Mouse (Mus musculus) forelimb bud, embryonic 11.5 days (tissue): ENCODE data around the gene Ncs1.

ENCODE experiments used
- DNase-seq: peaks from one replicate; pipeline ENCODE4 v3.0.0-alpha.2; 2012; ENCODE audit warnings: low read depth, low spot score

Ncs1 gene

GRCm38 (mm10) chr2:31337706-31338330, 92.2 kb downstream of the Ncs1 start:
- no peak for DNase-seq

DNA sequence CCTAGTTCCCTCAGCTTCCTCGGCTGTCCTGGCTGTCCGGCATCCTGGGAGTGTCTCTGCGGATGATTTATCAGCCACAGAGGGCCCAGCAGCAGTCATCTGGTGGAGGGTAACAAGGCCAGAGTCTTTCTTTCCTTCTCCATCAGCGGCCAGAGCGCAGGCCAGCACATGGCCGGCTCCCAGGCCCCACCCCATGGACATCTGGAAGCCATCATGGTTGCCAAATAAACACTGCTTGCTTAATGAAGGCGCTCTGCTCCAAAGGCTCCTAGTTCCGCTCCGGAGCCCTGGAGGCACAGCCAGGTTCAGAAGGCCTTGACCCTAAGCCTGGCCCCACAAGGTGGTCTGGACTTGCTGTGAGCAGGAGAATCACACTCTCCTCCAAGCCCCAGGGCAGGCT, 94.2 kb downstream of the Ncs1 start:
- peak; percentile 84 for DNase-seq

DNA sequence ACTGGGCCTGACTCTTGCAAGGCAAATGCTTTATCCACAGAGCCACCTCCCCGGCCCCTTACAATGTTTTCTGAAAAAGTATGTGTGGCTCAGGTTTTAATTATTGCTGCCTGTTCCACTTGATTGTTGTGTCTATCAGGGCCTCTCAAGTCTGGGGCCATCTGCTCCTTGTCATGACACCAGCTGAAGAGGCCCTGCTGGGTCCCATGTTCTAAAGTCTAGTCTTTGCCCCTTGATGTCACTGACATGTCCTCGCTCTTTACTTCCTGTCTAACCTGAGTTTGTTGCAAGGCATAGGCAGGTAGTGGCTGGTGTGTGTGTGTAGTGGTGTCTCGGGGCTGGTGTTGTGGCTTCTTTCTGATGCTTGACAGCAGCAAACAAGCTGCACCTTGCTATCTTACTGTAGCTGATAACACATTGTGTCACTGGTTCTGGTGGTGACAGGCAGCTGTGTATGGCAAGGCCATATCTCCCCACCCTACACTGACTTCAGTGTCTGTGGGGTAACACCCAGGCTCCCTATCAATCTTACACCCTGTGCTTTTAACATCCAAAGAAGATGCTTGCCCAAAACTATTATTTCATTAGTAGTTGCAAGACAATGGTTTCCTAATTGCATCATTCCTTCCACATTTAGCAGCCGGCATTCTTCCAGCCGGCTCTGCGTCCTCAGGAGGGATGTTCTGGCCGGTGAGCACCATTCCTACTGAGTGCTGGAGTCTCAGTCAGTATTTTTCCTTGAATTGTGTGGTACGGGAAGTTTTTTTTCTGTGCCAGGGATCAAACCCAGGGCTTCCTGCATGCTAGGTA, 96.3 kb downstream of the Ncs1 start:
- no peak for DNase-seq
